Mouse (Mus musculus) MEL (cell line): ENCODE measurements around the gene Ubtd2. TPM values are rescaled to one million over a fixed set of nuclear protein-coding genes. Genes with fewer than 3 reads are reported as not detected.

Experiments used
- DNase-seq: peaks from one replicate; pipeline ENCODE4 v3.0.0; 2011; ENCODE audit warnings: low read depth, low spot score
- H3K27ac ChIP-seq: 2 replicates; pipeline ENCODE4 v1.5.1; 2012; ENCODE audit warnings: low read depth, mild to moderate bottlenecking, control low read depth, low read length, moderate library complexity; ENCODE audit not compliant: control insufficient read depth
- H3K27me3 ChIP-seq, 2 experiments: fragments of 150-350 bp in 1 of 2; sonication (generic) in 1 of 2; 2 replicates each; pipeline ENCODE4 v1.6.1; 2012; ENCODE audit warnings: low read length in 2 of 2, mild to moderate bottlenecking in 2 of 2, improper control_type of control experiment in 1 of 2, moderate library complexity in 1 of 2; ENCODE audit not compliant: insufficient read depth in 2 of 2, control insufficient read depth in 1 of 2
- H3K36me3 ChIP-seq, 2 experiments: 2 replicates each; pipeline ENCODE4 v1.6.1; 2012 to 2014; ENCODE audit warnings: low read length in 2 of 2, improper control_type of control experiment in 1 of 2, inconsistent platforms in 1 of 2, mild to moderate bottlenecking in 1 of 2; ENCODE audit not compliant: insufficient read depth in 2 of 2, control insufficient read depth in 1 of 2
- H3K4me1 ChIP-seq, 2 experiments: fragments of 150-350 bp in 1 of 2; sonication (generic) in 1 of 2; 2 replicates each; pipeline ENCODE4 v1.6.1; 2012; ENCODE audit warnings: low read length in 2 of 2, improper control_type of control experiment in 1 of 2, mild to moderate bottlenecking in 1 of 2; ENCODE audit not compliant: insufficient read depth in 2 of 2, control insufficient read depth in 1 of 2
- H3K4me3 ChIP-seq, 2 experiments: fragments of 150-350 bp in 1 of 2; sonication (generic) in 1 of 2; 2 replicates each; pipeline ENCODE4 v1.5.1; 2012; ENCODE audit warnings: low read depth in 2 of 2, low read length in 2 of 2, mild to moderate bottlenecking in 2 of 2, moderate library complexity in 2 of 2, control low read depth in 1 of 2, improper control_type of control experiment in 1 of 2; ENCODE audit not compliant: control insufficient read depth in 1 of 2, insufficient read depth in 1 of 2
- H3K79me2 ChIP-seq: 2 replicates; pipeline ENCODE4 v1.6.1; 2012; ENCODE audit warnings: mild to moderate bottlenecking, low read length, moderate library complexity; ENCODE audit not compliant: control insufficient read depth, poor library complexity, insufficient read depth
- H3K9ac ChIP-seq: 2 replicates; pipeline ENCODE4 v1.6.1; 2012; ENCODE audit warnings: low read depth, mild to moderate bottlenecking, control low read depth, low read length, moderate library complexity; ENCODE audit not compliant: control insufficient read depth, poor library complexity, severe bottlenecking
- H3K9me3 ChIP-seq: fragments of 150-350 bp; sonication (generic); replicated peaks from 2 replicates; pipeline ENCODE4 v1.6.1; 2012; ENCODE audit warnings: mild to moderate bottlenecking, low read length, improper control_type of control experiment, moderate library complexity; ENCODE audit not compliant: insufficient read depth
- BHLHE40 ChIP-seq: IDR thresholded peaks from 2 replicates; pipeline ENCODE4 v1.6.1; 2012; ENCODE audit warnings: low read depth, mild to moderate bottlenecking, inconsistent platforms, low read length, improper control_type of control experiment, borderline replicate concordance
- CHD2 ChIP-seq: IDR thresholded peaks from 2 replicates; pipeline ENCODE4 v1.6.1; 2011; ENCODE audit warnings: low read length, improper control_type of control experiment
- E2F4 ChIP-seq: IDR thresholded peaks from 2 replicates; pipeline ENCODE4 v1.6.1; 2011; ENCODE audit warnings: low read depth, low read length, improper control_type of control experiment, borderline replicate concordance
- EP300 ChIP-seq, 2 experiments: IDR thresholded peaks; 2 replicates each; pipeline ENCODE4 v1.6.1; 2011; ENCODE audit warnings: improper control_type of control experiment in 2 of 2, low read length in 2 of 2, low read depth in 1 of 2, mild to moderate bottlenecking in 1 of 2
- ETS1 ChIP-seq: IDR thresholded peaks from 2 replicates; pipeline ENCODE4 v1.6.1; 2012; ENCODE audit warnings: low read depth, mild to moderate bottlenecking, inconsistent platforms, low read length, improper control_type of control experiment, moderate library complexity
- GABPA ChIP-seq: IDR thresholded peaks from 2 replicates; pipeline ENCODE4 v1.6.1; 2012; ENCODE audit warnings: low read depth, mild to moderate bottlenecking, inconsistent platforms, low read length, improper control_type of control experiment, moderate library complexity
- GATA1 ChIP-seq: IDR thresholded peaks from 2 replicates; pipeline ENCODE4 v1.6.1; 2011; ENCODE audit warnings: low read depth, low read length, improper control_type of control experiment
- HCFC1 ChIP-seq: IDR thresholded peaks from 2 replicates; pipeline ENCODE4 v1.6.1; 2012; ENCODE audit warnings: low read depth, mild to moderate bottlenecking, inconsistent platforms, low read length, improper control_type of control experiment, moderate library complexity
- MAX ChIP-seq: IDR thresholded peaks from 2 replicates; pipeline ENCODE4 v1.6.1; 2011; ENCODE audit warnings: low read length, improper control_type of control experiment
- MYC ChIP-seq: IDR thresholded peaks from 2 replicates; pipeline ENCODE4 v1.6.1; 2011; ENCODE audit warnings: low read depth, mild to moderate bottlenecking, low read length, improper control_type of control experiment, moderate library complexity
- NRF1 ChIP-seq: IDR thresholded peaks from 2 replicates; pipeline ENCODE4 v1.6.1; 2014; ENCODE audit warnings: low read depth, mild to moderate bottlenecking, inconsistent platforms, low read length, improper control_type of control experiment, moderate library complexity; ENCODE audit not compliant: poor library complexity, insufficient read depth, severe bottlenecking
- POLR2AphosphoS2 ChIP-seq: IDR thresholded peaks from 2 replicates; pipeline ENCODE4 v1.6.1; 2011; ENCODE audit warnings: low read length, improper control_type of control experiment
- RAD21 ChIP-seq: IDR thresholded peaks from 2 replicates; pipeline ENCODE4 v1.6.1; 2011; ENCODE audit warnings: mild to moderate bottlenecking, low read depth, low read length, improper control_type of control experiment
- SIN3A ChIP-seq: IDR thresholded peaks from 2 replicates; pipeline ENCODE4 v1.6.1; 2012; ENCODE audit warnings: low read length, improper control_type of control experiment, inconsistent platforms
- TCF12 ChIP-seq: IDR thresholded peaks from 2 replicates; pipeline ENCODE4 v1.6.1; 2014; ENCODE audit warnings: low read depth, mild to moderate bottlenecking, inconsistent platforms, low read length, improper control_type of control experiment, moderate library complexity
- UBTF ChIP-seq: IDR thresholded peaks from 2 replicates; pipeline ENCODE4 v1.6.1; 2012; ENCODE audit warnings: low read depth, mild to moderate bottlenecking, inconsistent platforms, low read length, improper control_type of control experiment, moderate library complexity, borderline replicate concordance; ENCODE audit not compliant: insufficient read depth
- USF1 ChIP-seq: IDR thresholded peaks from 2 replicates; pipeline ENCODE4 v1.6.1; 2014; ENCODE audit warnings: low read depth, mild to moderate bottlenecking, inconsistent platforms, low read length, improper control_type of control experiment, moderate library complexity
- ZMIZ1 ChIP-seq: IDR thresholded peaks from 2 replicates; pipeline ENCODE4 v1.6.1; 2012; ENCODE audit warnings: low read depth, mild to moderate bottlenecking, inconsistent platforms, low read length, improper control_type of control experiment, moderate library complexity
- polyA plus RNA-seq, 2 experiments: library from polyadenylated mRNA; stranded (reverse) in 1 of 2; unstranded in 1 of 2; fragments of >175 nt in 1 of 2; fragments of >200 nt in 1 of 2; gene quantifications; 2 replicates each; pipeline versions ENCODE4 v1.2.1 to v1.2.4; 2012; ENCODE audit warnings: low replicate concordance in 2 of 2, low read depth in 1 of 2; ENCODE audit not compliant: insufficient read length in 2 of 2, insufficient read depth in 1 of 2, missing spikeins in 1 of 2
- total RNA-seq: library from RNA; depleted of rRNA; stranded (reverse); fragments of 300-350 nt; gene quantifications from 2 replicates; pipeline ENCODE4 v1.2.3, GENCODE M21; 2012

The Ubtd2 gene
- total and polyA plus RNA-seq, 3 experiments: 25.7 to 28.7 TPM; not detected in 1

DNA sequence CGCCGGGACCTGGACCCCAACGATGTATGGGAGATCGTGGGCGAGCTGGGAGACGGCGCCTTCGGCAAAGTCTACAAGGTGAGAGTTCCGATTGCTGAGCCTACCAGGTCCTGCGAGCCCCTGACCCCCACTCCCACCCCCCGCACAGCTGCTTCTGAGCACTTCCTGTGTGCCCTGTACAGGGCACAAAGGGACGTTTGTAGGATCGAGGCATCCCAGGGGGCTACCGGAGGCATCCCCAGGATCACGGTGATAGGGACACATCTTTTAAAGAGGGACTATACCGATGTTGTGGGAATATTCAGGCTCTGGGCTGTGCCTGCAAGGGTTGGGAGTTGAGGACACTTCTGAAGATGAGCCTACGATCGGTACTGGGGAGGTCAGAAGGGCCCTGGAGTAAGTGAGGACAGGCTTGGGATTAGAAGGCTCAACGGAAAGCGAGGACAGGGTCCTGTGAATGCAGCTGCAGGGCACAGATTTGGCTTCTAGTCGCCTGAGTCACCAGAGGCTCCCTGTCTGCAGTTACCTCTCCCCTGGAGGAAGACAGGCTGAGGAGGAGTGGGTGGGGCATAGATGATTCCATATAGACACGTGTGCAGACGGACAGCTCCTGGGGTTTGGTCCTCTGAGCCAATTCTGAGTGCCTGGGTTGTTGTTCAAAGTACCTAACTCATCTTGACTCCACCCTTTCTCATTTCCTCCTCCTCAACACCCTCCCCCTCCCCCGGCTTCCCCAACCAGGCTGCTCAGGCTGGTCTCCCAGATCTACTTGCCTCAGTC is 78.5 kb downstream of the Ubtd2 start (continued):
- peak; percentile 83 for TF ChIP-seq SIN3A
- no peak for TF ChIP-seq RAD21
- TF ChIP-seq CHD2: no peak
- no peak for TF ChIP-seq UBTF
- TF ChIP-seq ZMIZ1: no peak
- no peak for TF ChIP-seq TCF12
- no peak for TF ChIP-seq EP300 (IDR thresholded peaks at IDR 0.05; ENCODE audit: low read depth in 1 of 2, low read length in 2 of 2)
- no peak for TF ChIP-seq ETS1

GRCm38 (mm10) chr11:32534453-32535075 is 79.4 kb downstream of the Ubtd2 start:
- no peaks in the 10 kb centered on the region for H3K9me3 ChIP-seq
- H3K4me3 ChIP-seq: no peak overlapping the region
- H3K9ac ChIP-seq: no peak overlapping the region
- DNase-seq: no peak
- H3K36me3 ChIP-seq: peaks cover 0 to 14% of the 10 kb centered on the region in 2 experiments; a peak in 2 of 4 replicates
- H3K27ac ChIP-seq: no peak overlapping the region
- peaks cover 0 to 24% of the 10 kb centered on the region in 2 experiments; a peak in 3 of 4 replicates for H3K4me1 ChIP-seq
- peaks cover 8% of the 10 kb centered on the region for H3K79me2 ChIP-seq
- TF ChIP-seq GABPA (no peak), MAX (no peak), EP300 (IDR thresholded peaks at IDR 0.05; ENCODE audit: low read depth in 1 of 2, low read length in 2 of 2) (no peak), E2F4 (no peak), MYC (no peak), NRF1 (no peak), BHLHE40 (no peak), GATA1 (no peak), RAD21 (no peak), USF1 (no peak), HCFC1 (no peak), POLR2AphosphoS2 (no peak)
- no peaks in the 10 kb centered on the region for H3K27me3 ChIP-seq
